Mouse (Mus musculus) thymus, adult 2 months (tissue): ENCODE results near the gene Myocos. TPM values are rescaled to one million over a fixed set of nuclear protein-coding genes. Genes with fewer than 3 reads are reported as not detected.

Experiments
- DNase-seq: peaks from one replicate; pipeline ENCODE4 v3.0.0; 2021
- H3K27ac ChIP-seq: fragments of 200-500 bp; 2 replicates; pipeline ENCODE4 v1.5.1; 2012; ENCODE audit warnings: low read length, control low read depth; ENCODE audit not compliant: control insufficient read depth, insufficient read depth
- H3K27me3 ChIP-seq: fragments of 200-500 bp; 2 replicates; pipeline ENCODE4 v1.6.1; 2012; ENCODE audit warnings: mild to moderate bottlenecking, low read length, moderate library complexity, mixed read lengths; ENCODE audit not compliant: control insufficient read depth, insufficient read depth
- H3K36me3 ChIP-seq: fragments of 200-500 bp; 2 replicates; pipeline ENCODE4 v1.6.1; 2012; ENCODE audit warnings: mild to moderate bottlenecking, low read length, moderate library complexity; ENCODE audit not compliant: control insufficient read depth, insufficient read depth
- H3K4me1 ChIP-seq: fragments of 200-500 bp; replicated peaks from 2 replicates; pipeline ENCODE4 v1.6.1; 2012; ENCODE audit warnings: low read length; ENCODE audit not compliant: control insufficient read depth, insufficient read depth
- H3K4me3 ChIP-seq: fragments of 200-500 bp; 2 replicates; pipeline ENCODE4 v1.5.1; 2012; ENCODE audit warnings: mild to moderate bottlenecking, low read length, control low read depth, moderate library complexity; ENCODE audit not compliant: control insufficient read depth, insufficient read depth
- CTCF ChIP-seq: fragments of 200-500 bp; IDR thresholded peaks from 2 replicates; pipeline ENCODE4 v1.5.1; 2012; ENCODE audit warnings: mild to moderate bottlenecking, control low read depth, low read length, moderate library complexity, borderline replicate concordance; ENCODE audit not compliant: control insufficient read depth, poor library complexity, insufficient read depth; ENCODE audit errors: extremely low read depth
- POLR2A ChIP-seq: fragments of 200-500 bp; IDR thresholded peaks from 2 replicates; pipeline ENCODE4 v1.6.1; 2012; ENCODE audit warnings: mild to moderate bottlenecking, low read length, control low read depth, moderate library complexity; ENCODE audit not compliant: control insufficient read depth, poor library complexity, insufficient read depth; ENCODE audit errors: extremely low read depth
- WGBS: fragments of 180-500 bp; shearing (Covaris S2); methylation state at CpG from one replicate; pipeline ENCODE4 v1.1.7; 2018; 5-methylcytosine and 5-hydroxymethylcytosine counted together
- polyA plus RNA-seq: library from polyadenylated mRNA; depleted of rRNA; stranded (reverse); fragments of >200 nt; gene quantifications from 2 replicates; pipeline ENCODE4 v1.2.3, GENCODE M21; 2012; rRNA removed

Gene Myocos
- polyA plus RNA-seq, 1 experiment, result 0.19 TPM

GRCm38 (mm10) chr1:162597379-162598102, 60.5 kb downstream of the Myocos start:
- Histone ChIP-seq H3K36me3 (peaks cover 22% of the 10 kb centered on the region), H3K27me3 (no peaks in the 10 kb centered on the region), H3K4me3 (no peak overlapping the region), H3K4me1 (no peaks in the 10 kb centered on the region), H3K27ac (no peak overlapping the region)
- no peak for TF ChIP-seq CTCF
- no peak for TF ChIP-seq POLR2A
- WGBS, result 93% methylated on average over 3 of the region's 3 CpGs
- no peak for DNase-seq

Other genes starting within 250 kb of the Myocos start
- 1.1 TPM in 2 replicates for gene Dnm3, start 180.2 kb downstream of the Myocos start, polyA plus RNA-seq
- 7.8 and 8.5 TPM in 2 replicates for gene Mettl13, start 109.7 kb downstream of the Myocos start, polyA plus RNA-seq
- 20.7 and 21.4 TPM in 2 replicates for gene Vamp4, start 87.7 kb downstream of the Myocos start, polyA plus RNA-seq
- gene Myoc, start 19.1 kb downstream of the Myocos start, polyA plus RNA-seq, result 0.46 and 0.92 TPM in 2 replicates
- 112 and 147 TPM in 2 replicates for gene Prrc2c, start 82.3 kb upstream of the Myocos start, polyA plus RNA-seq
- gene Fmo4, start 155.8 kb upstream of the Myocos start, polyA plus RNA-seq, result 0.08 TPM in 1 of 2 replicates, not detected in the other
- 14.1 and 16.3 TPM in 2 replicates for gene Fmo1, start 208.4 kb upstream of the Myocos start, polyA plus RNA-seq
- gene Fmo2, start 240.5 kb upstream of the Myocos start, polyA plus RNA-seq, result 0.88 and 2.1 TPM in 2 replicates